Mouse (Mus musculus) mature B cell (primary cell): Measurements from ENCODE around the gene Tmem267.
"Not testable (repeated sequence)": the region's sequence is repeated elsewhere in the genome, so short reads cannot be mapped to it uniquely, and the experiment has no call there.

Experiments
- in situ Hi-C: fragments of 300-500 bp; cut with MboI; formaldehyde crosslinking; loops from 2 replicates; pipeline ENCODE4 v1.14.3; 2019

Gene Tmem267

GRCm38 (mm10) chr13:119487880-119488580 is at the start of gene Tmem267, which contains the start of gene 3110070M22Rik:
Tmem267 (plus strand) TSS chr13:119488039.
3110070M22Rik (minus strand) TSS chr13:119488383.
- in situ Hi-C loops: no loop called here

GRCm38 (mm10) chr13:119442244-119442643 is 45.6 kb upstream of the Tmem267 start:
- in situ Hi-C loops: no loop called here

- in situ Hi-C loops: no loop called here
Measured at GRCm38 (mm10) chr13:119453563-119453962, 34.3 kb upstream of the Tmem267 start.

- in situ Hi-C loops: no loop called here
Measured at GRCm38 (mm10) chr13:119455082-119455481, 32.8 kb upstream of the Tmem267 start.

GRCm38 (mm10) chr13:119456342-119456741 is 31.5 kb upstream of the Tmem267 start:
- in situ Hi-C loops: no loop called here

DNA sequence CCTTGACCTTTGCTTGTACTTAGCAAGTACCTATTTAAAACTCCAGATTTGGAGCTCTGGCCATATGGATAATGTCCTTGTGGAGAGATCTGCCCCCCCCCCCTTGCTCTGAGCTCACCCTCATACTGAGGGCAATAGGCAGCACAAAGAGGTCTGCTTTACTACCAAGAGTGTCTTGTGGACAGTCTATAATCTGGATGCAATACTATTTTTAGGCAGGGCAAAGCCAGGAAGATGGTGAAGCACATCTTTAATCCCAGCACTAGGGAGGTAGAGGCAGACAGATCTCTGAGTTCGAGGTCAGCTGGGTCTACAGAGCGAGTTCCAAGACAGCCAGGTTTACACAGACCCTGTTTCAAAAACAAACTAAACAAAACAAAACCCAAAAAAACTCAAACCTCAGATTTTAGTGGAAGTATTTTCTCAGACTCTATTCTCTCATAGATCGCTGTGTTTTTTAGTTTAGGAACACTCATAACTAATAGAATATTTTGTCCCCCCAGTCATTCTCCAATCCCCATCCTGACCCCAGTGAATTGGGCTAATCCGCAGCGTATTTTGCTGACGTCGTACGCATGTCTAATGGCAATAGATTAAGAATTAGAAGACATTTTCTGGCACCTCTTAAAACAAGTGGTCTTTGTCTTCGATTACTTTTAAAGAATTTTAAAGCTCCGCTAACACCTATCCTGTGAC is 25.8 kb upstream of the Tmem267 start:
- in situ Hi-C loops: no loop called here

DNA sequence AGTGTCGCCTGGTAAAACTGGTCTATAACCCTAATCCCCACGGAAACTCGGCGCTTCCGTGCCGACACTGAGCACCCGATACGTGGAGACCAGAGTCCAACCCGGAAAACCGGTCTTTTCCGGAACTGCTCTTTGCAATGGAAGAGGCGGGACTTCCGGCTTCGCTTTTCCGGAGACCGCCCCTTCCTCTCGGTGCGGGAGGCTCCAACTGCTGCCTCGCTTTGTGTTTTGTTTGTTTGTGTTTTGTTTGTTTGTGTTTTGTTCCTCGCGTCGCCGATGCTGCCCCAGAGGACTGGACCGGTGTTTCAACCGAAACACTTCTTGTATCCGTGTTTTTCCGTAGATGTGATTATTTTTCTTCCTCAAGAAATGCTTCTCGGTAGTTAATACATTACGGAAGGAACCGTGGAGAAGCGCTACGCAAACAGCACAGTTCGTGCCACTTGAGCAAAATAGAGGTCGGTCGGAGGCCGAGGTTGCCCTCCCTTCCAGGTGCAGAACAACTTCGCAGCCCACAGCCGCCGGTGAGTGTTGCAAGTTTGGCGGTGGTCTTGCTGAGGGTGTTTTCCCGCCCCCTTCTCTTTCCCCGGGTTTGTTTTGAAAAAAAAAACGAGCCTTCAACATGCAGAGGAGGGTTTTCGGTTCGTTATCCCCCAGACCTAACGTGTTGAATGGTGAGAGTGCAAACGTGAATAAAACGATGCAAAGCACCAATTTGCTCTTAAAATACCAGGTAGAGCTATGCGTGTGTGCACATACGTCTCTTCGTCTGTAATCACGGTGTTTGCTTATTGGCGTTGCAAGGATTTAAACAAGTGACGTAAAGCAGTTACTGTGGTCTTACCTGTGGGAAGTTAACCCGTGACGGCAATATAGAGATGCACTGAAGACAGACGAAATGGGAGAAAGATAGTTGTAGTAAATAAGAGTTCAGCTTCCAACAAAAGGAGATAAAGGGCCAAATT is 25.0 kb upstream of the Tmem267 start, which contains the start of gene 4833420G17Rik:
Gene 4833420G17Rik, plus strand, starts transcription at position 173 of the 965 bp plus-strand sequence.
- in situ Hi-C loops: no loop called here

DNA sequence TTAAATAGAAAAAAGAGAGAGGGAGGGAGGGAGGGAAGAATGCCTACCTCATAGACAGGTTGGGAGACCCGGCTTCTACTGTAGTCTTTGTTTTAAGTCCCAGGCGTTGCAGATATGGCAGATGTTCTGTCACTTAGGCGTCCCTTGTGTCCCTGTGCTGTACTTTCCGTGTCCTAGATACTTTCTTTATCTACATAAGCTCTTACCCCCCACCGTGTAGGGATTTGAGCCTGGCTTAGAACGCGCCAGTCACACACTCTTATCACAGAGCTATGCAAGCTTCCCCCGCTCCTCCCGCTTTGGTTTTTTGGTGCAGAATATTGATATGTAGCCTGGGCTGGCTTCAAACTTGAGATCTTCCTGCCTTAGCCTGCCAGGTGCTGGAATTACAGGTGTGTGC is 11.2 kb upstream of the Tmem267 start:
- in situ Hi-C loops: no loop called here

- in situ Hi-C loops: no loop called here
Measured at GRCm38 (mm10) chr13:119477789-119478188, 10.1 kb upstream of the Tmem267 start.

DNA sequence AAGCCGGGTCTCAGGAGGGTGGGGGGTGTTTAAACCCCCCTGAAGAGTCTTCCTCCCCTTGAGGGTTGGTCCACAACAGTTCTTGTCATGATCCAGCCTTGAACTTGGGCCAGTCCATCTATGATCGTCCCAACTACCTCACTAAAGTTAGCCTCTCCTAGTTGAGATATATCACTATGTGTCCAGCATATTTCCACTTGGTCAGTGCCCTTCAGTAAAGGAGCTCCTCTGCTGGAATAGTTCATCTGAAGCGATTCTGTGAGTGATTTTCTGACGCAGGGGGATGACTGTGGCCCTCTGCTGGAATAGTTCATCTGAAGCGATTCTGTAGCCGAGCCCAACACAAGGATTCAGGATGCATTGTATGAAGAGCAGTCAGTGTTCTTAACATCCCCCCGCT is 485 bp upstream of the Tmem267 start:
- in situ Hi-C loops: no loop called here

- in situ Hi-C loops: not testable (repeated sequence)
Measured at GRCm38 (mm10) chr13:119492083-119492482, 4.2 kb downstream of the Tmem267 start.

DNA sequence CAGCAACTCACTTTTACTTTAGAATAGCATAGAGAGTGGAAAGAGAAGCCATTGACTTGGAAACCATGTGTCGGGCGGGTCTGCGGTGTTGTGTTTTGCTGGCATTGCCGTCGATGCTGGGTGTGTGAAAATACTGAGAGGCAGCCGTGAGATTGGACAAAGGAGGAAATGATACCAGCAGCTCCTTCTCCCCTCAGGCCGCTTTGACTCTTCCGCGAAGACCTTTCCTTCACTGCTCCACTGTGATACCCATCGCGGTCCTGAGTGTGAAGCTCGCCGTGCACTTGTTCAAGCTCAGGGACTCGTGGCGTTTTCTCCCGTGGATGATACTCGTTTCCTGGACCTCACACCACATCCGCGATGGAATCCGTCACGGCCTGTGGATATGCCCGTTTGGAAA is 7.1 kb downstream of the Tmem267 start:
- in situ Hi-C loops: not testable (repeated sequence)

- in situ Hi-C loops: not testable (repeated sequence)
Measured at GRCm38 (mm10) chr13:119596321-119597211, 108.7 kb downstream of the Tmem267 start.

DNA sequence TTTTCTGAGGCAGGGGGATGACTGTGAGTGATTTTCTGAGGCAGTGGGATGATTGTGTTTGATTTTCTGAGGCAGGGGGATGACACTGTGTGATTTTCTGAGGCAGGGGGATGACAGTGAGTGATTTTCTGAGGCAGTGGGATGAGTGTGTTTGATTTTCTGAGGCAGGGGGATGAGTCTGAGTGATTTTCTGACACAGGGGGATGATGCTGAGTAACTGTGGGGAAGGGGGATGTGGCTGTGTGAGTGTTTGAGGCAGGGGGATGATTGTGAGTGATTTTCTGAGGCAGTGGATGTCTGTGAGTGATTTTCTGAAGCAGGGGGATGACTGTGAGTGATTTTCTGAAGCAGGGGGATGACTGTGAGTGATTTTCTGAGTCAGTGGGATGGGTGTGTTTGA is 110.6 kb downstream of the Tmem267 start:
- in situ Hi-C loops: not testable (repeated sequence)

DNA sequence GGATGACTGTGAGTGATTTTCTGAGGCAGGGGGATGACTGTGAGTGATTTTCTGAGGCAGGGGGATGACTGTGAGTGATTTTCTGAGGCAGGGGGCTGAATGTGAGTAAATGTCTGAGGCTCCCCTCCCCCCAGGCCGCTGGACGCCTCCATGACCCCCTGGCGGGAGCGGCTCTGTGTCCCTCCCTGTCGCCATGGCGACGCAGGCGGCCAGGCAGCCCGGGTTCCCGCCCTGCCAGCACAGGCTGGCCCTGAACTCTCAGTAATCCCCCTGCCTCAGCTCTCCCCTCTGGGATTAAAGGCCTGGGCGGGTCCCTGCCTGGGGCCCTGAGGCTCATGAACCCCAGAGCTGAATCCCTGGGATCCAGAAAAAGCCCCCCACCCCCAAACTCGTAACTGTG is 111.2 kb downstream of the Tmem267 start:
- in situ Hi-C loops: not testable (repeated sequence)

GRCm38 (mm10) chr13:119599498-119599897 is 111.7 kb downstream of the Tmem267 start:
- in situ Hi-C loops: not testable (repeated sequence)

GRCm38 (mm10) chr13:119600166-119600565 is 112.3 kb downstream of the Tmem267 start:
- in situ Hi-C loops: not testable (repeated sequence)

GRCm38 (mm10) chr13:119602688-119603331 is 115.0 kb downstream of the Tmem267 start:
- in situ Hi-C loops: not testable (repeated sequence)

DNA sequence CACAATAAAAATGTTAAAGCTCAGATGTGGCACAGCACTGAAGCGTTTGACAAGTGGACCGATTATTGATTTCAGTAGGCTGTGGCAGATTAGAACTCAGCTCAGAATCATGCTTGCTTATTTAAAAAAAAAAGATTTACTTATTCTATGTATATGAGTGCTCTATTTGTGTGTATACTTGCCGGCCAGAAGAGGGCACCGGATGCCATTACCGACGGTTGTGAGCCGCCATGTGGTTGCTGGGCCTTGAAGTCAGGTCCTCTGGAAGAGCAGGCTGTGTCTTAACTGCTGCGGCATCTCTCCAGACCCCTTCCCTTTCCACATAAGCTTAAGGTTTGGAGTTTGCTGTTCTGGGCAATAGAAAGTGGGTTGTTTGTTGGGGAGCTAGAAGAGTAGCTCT is 116.1 kb downstream of the Tmem267 start:
- in situ Hi-C loops: not testable (repeated sequence)

- in situ Hi-C loops: not testable (repeated sequence)
Measured at GRCm38 (mm10) chr13:119604322-119604721, 116.5 kb downstream of the Tmem267 start.
